Mouse (Mus musculus) neural tube, embryonic 13.5 days (tissue): Measurements from ENCODE around the gene Tbc1d22b. TPM values are rescaled to one million over a fixed set of nuclear protein-coding genes. Genes with fewer than 3 reads are reported as not detected.
"Not testable (repeated sequence)": the region's sequence is repeated elsewhere in the genome, so short reads cannot be mapped to it uniquely, and the experiment has no call there.

ENCODE experiments used
- ATAC-seq: fragments of 200-750 bp; cut with Nextera tagmentation; 2 replicates; pipeline ENCODE4 v1.8.0; 2017; ENCODE audit warnings: low read depth, mild to moderate bottlenecking, moderate TSS enrichment, moderate library complexity
- H3K27ac ChIP-seq: fragments of 300-500 bp; sonication (generic); replicated peaks from 2 replicates; pipeline ENCODE4 v1.5.1; 2015; ENCODE audit warnings: moderate library complexity, mild to moderate bottlenecking, inconsistent platforms
- H3K27me3 ChIP-seq: fragments of 300-500 bp; sonication (generic); 2 replicates; pipeline ENCODE4 v1.6.1; 2015; ENCODE audit warnings: mild to moderate bottlenecking, inconsistent platforms
- H3K36me3 ChIP-seq: fragments of 300-500 bp; sonication (generic); 2 replicates; pipeline ENCODE4 v1.6.1; 2015; ENCODE audit warnings: mild to moderate bottlenecking, inconsistent platforms
- H3K4me1 ChIP-seq: fragments of 300-500 bp; sonication (generic); replicated peaks from 2 replicates; pipeline ENCODE4 v1.6.1; 2015; ENCODE audit warnings: inconsistent platforms
- H3K4me2 ChIP-seq: fragments of 300-500 bp; sonication (generic); 2 replicates; pipeline ENCODE4 v1.6.1; 2015; ENCODE audit warnings: inconsistent platforms, mild to moderate bottlenecking, moderate library complexity
- H3K4me3 ChIP-seq: fragments of 300-500 bp; sonication (generic); 2 replicates; pipeline ENCODE4 v1.5.1; 2015; ENCODE audit warnings: mild to moderate bottlenecking, inconsistent platforms
- H3K9ac ChIP-seq: fragments of 300-500 bp; sonication (generic); 2 replicates; pipeline ENCODE4 v1.6.1; 2015; ENCODE audit warnings: moderate library complexity, mild to moderate bottlenecking, inconsistent platforms
- H3K9me3 ChIP-seq: fragments of 300-500 bp; sonication (generic); 2 replicates; pipeline ENCODE4 v1.6.1; 2016; ENCODE audit warnings: inconsistent platforms
- WGBS: fragments of 180-500 bp; shearing (Covaris S2); methylation state at CpG from one replicate; pipeline ENCODE4 v1.1.7; 2015; 5-methylcytosine and 5-hydroxymethylcytosine counted together
- polyA plus RNA-seq: library from polyadenylated mRNA; unstranded; fragments of >200 nt; fragmentation: Nextera tagmentation; extraction: Ambion mirVana; gene quantifications from 2 replicates; pipeline ENCODE4 v1.2.1, GENCODE M21; 2015

The Tbc1d22b gene
- polyA plus RNA-seq, 1 experiment from 2014 or later = 24.7 TPM

- ATAC-seq = no peak; the same call in 1 of the 2 replicates
- H3K36me3 ChIP-seq = peaks cover 60% of the 10 kb centered on the region
- no peaks in the 10 kb centered on the region for H3K27me3 ChIP-seq
- H3K9me3 ChIP-seq = no peaks in the 10 kb centered on the region
- no peak overlapping the region for H3K9ac ChIP-seq
- H3K27ac ChIP-seq = no peak overlapping the region
- H3K4me2 ChIP-seq = no peak overlapping the region
- no peak overlapping the region for H3K4me3 ChIP-seq
- no peaks in the 10 kb centered on the region for H3K4me1 ChIP-seq
- WGBS = 26% methylated on average over 6 of the region's 6 CpGs
Measured at GRCm38 (mm10) chr17:29603283-29603682, 53.7 kb downstream of the Tbc1d22b start.

- H3K4me2 ChIP-seq, H3K4me3 ChIP-seq, H3K9me3 ChIP-seq, H3K9ac ChIP-seq, H3K27me3 ChIP-seq, H3K36me3 ChIP-seq, ATAC-seq, H3K27ac ChIP-seq: not testable (repeated sequence)
- peaks cover 34% of the 10 kb centered on the region for H3K4me1 ChIP-seq
- 88% methylated on average over 5 of the region's 5 CpGs for WGBS
Measured at GRCm38 (mm10) chr17:29613453-29613852, 63.9 kb downstream of the Tbc1d22b start.

GRCm38 (mm10) chr17:29614115-29615023 lies 64.8 kb downstream of the Tbc1d22b start, which contains the start of the genes Rnf8 and Gm28043:
TSS of gene Rnf8 (plus strand) at chr17:29614790.
TSS of gene Gm28043 (plus strand) at chr17:29614876.
- WGBS = 2% methylated on average over 52 of the region's 52 CpGs
- Histone ChIP-seq H3K4me1 (peaks cover 34% of the 10 kb centered on the region), H3K4me2 (peak within 1 kb of the TSS; percentile 87), H3K27me3 (no peaks in the 10 kb centered on the region), H3K36me3 (peaks cover 13% of the 10 kb centered on the region), H3K27ac (peak within 1 kb of the TSS; percentile 94), H3K9me3 (no peaks in the 10 kb centered on the region), H3K4me3 (peak within 1 kb of the TSS; percentile 99), H3K9ac (peak within 1 kb of the TSS; percentile 99)
- ATAC-seq = peak; percentile 93

GRCm38 (mm10) chr17:29615024-29615551 lies 65.5 kb downstream of the Tbc1d22b start:
- under 1% methylated on average over 42 of the region's 43 CpGs for WGBS
- ATAC-seq = no peak; the same call in none of the 2 replicates

GRCm38 (mm10) chr17:29615616-29616015 lies 66.0 kb downstream of the Tbc1d22b start:
- Histone ChIP-seq H3K4me2 (peak overlapping the region; percentile 87), H3K9ac (peak overlapping the region; percentile 99), H3K4me1 (peaks cover 34% of the 10 kb centered on the region), H3K4me3 (peak overlapping the region; percentile 99), H3K27me3 (no peaks in the 10 kb centered on the region), H3K9me3 (no peaks in the 10 kb centered on the region), H3K27ac (peak overlapping the region; percentile 94), H3K36me3 (peaks cover 24% of the 10 kb centered on the region)
- ATAC-seq = no peak
- WGBS = 13% methylated on average over 4 of the region's 4 CpGs

More at GRCm38 (mm10) chr17:29615024-29615551, 65.5 kb downstream of the Tbc1d22b start:
- peak overlapping the region; percentile 87 for H3K4me2 ChIP-seq
- H3K9me3 ChIP-seq = no peaks in the 10 kb centered on the region
- H3K36me3 ChIP-seq = peaks cover 21% of the 10 kb centered on the region
- peak overlapping the region; percentile 99 for H3K9ac ChIP-seq
- peak overlapping the region; percentile 99 for H3K4me3 ChIP-seq
- peaks cover 34% of the 10 kb centered on the region for H3K4me1 ChIP-seq
- H3K27ac ChIP-seq = peak overlapping the region; percentile 94
- H3K27me3 ChIP-seq = no peaks in the 10 kb centered on the region

GRCm38 (mm10) chr17:29619231-29619630 lies 69.6 kb downstream of the Tbc1d22b start:
- ATAC-seq = no peak
- Histone ChIP-seq H3K27ac (no peak overlapping the region), H3K36me3 (peaks cover 59% of the 10 kb centered on the region), H3K27me3 (no peaks in the 10 kb centered on the region), H3K4me1 (peaks cover 31% of the 10 kb centered on the region), H3K4me2 (no peak overlapping the region), H3K9me3 (no peaks in the 10 kb centered on the region), H3K9ac (no peak overlapping the region), H3K4me3 (no peak overlapping the region)
- WGBS = 94% methylated on average over 3 of the region's 3 CpGs

- no peaks in the 10 kb centered on the region for H3K9me3 ChIP-seq
- H3K4me1 ChIP-seq = no peaks in the 10 kb centered on the region
- no peak overlapping the region for H3K4me2 ChIP-seq
- ATAC-seq = no peak
- H3K27ac ChIP-seq = no peak overlapping the region
- no peaks in the 10 kb centered on the region for H3K27me3 ChIP-seq
- no peak overlapping the region for H3K9ac ChIP-seq
- 95% methylated on average over 8 of the region's 8 CpGs for WGBS
- no peak overlapping the region for H3K4me3 ChIP-seq
- H3K36me3 ChIP-seq = peaks cover 97% of the 10 kb centered on the region
Measured at GRCm38 (mm10) chr17:29623488-29623887, 73.9 kb downstream of the Tbc1d22b start.

- H3K4me3 ChIP-seq = no peak overlapping the region
- H3K4me2 ChIP-seq = no peak overlapping the region
- H3K27me3 ChIP-seq = no peaks in the 10 kb centered on the region
- WGBS = 84% methylated on average over 9 of the region's 9 CpGs
- H3K9ac ChIP-seq = no peak overlapping the region
- peaks cover 98% of the 10 kb centered on the region for H3K36me3 ChIP-seq
- H3K4me1 ChIP-seq = no peaks in the 10 kb centered on the region
- ATAC-seq = no peak
- H3K27ac ChIP-seq = no peak overlapping the region
- no peaks in the 10 kb centered on the region for H3K9me3 ChIP-seq
Measured at GRCm38 (mm10) chr17:29627285-29627684, 77.7 kb downstream of the Tbc1d22b start.

GRCm38 (mm10) chr17:29628946-29629345 lies 79.4 kb downstream of the Tbc1d22b start:
- Histone ChIP-seq H3K9me3 (no peaks in the 10 kb centered on the region), H3K36me3 (peaks cover 95% of the 10 kb centered on the region), H3K27me3 (no peaks in the 10 kb centered on the region), H3K4me1 (no peaks in the 10 kb centered on the region), H3K4me2 (no peak overlapping the region), H3K27ac (no peak overlapping the region), H3K9ac (no peak overlapping the region), H3K4me3 (no peak overlapping the region)
- 90% methylated on average over 5 of the region's 5 CpGs for WGBS
- ATAC-seq = no peak

- peaks cover 95% of the 10 kb centered on the region for H3K36me3 ChIP-seq
- no peak for ATAC-seq
- 92% methylated on average over 5 of the region's 5 CpGs for WGBS
- H3K9ac ChIP-seq = no peak overlapping the region
- H3K4me3 ChIP-seq = no peak overlapping the region
- no peaks in the 10 kb centered on the region for H3K4me1 ChIP-seq
- no peaks in the 10 kb centered on the region for H3K27me3 ChIP-seq
- no peak overlapping the region for H3K27ac ChIP-seq
- no peak overlapping the region for H3K4me2 ChIP-seq
- H3K9me3 ChIP-seq = no peaks in the 10 kb centered on the region
Measured at GRCm38 (mm10) chr17:29629620-29630019, 80.0 kb downstream of the Tbc1d22b start.

- WGBS = 92% methylated on average over 11 of the region's 11 CpGs
- no peaks in the 10 kb centered on the region for H3K9me3 ChIP-seq
- H3K4me3 ChIP-seq = no peak overlapping the region
- H3K27me3 ChIP-seq = no peaks in the 10 kb centered on the region
- no peak overlapping the region for H3K9ac ChIP-seq
- peaks cover 96% of the 10 kb centered on the region for H3K36me3 ChIP-seq
- H3K4me1 ChIP-seq = no peaks in the 10 kb centered on the region
- H3K27ac ChIP-seq = no peak overlapping the region
- H3K4me2 ChIP-seq = no peak overlapping the region
- no peak for ATAC-seq
Measured at GRCm38 (mm10) chr17:29632312-29632711, 82.7 kb downstream of the Tbc1d22b start.

- WGBS = 91% methylated on average over 8 of the region's 8 CpGs
Measured at GRCm38 (mm10) chr17:29635492-29635891, 85.9 kb downstream of the Tbc1d22b start.

More at GRCm38 (mm10) chr17:29635492-29635891, 85.9 kb downstream of the Tbc1d22b start:
- Histone ChIP-seq H3K4me3 (no peak overlapping the region), H3K9me3 (no peaks in the 10 kb centered on the region), H3K9ac (no peak overlapping the region), H3K4me1 (no peaks in the 10 kb centered on the region), H3K4me2 (no peak overlapping the region), H3K27ac (no peak overlapping the region), H3K27me3 (no peaks in the 10 kb centered on the region), H3K36me3 (peaks cover 93% of the 10 kb centered on the region)
- no peak for ATAC-seq
